13 mouse cellular contexts compared by ENCODE assay signal in the genomic region with DNA sequence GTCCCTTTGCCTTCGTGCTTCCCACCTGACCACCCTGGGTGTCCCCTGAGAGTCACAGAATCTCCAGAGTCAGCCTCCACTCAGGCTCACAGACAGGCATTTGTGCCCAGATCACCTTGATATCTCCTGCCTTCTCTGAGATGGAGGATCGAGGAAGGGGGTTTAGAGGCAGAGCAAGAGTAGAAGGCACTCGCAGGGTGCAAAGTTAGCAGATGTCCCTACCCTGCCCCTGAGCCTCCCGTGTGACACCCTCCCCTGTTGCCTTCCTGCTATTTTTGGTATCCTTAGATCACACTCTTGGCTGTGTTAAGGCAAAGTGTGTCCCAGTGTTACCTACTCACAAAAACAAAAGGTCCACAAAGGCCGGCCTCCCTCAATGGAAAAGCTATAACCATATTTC. TPM values are rescaled to one million over a fixed set of nuclear protein-coding genes. Genes with fewer than 3 reads are reported as not detected.
DNase-seq lines count a peak whose midpoint lies in the region; ATAC-seq and TF ChIP-seq lines count a peak whose summit lies in the region.
"Had no signal": no experiment of that assay in that cellular context is flagged by ENCODE, and none has a peak within 500 bp of the region (broad histone marks: within the 10 kb centered on the region; RNA-seq: fewer than 3 reads in every experiment).

A gene (minus strand): TSS at position 129 of the 400 bp plus-strand sequence.

- H3K9me3 ChIP-seq in heart, embryonic 14.5 days (ENCODE audit: control insufficient read depth, low read length): no peaks in the 10 kb centered on the region
- H3K9me3 ChIP-seq: hindbrain, embryonic 15.5 days had no signal

- DNase-seq in thymus, adult 2 months: no peak
- no peak for DNase-seq in thymus, postnatal 14 days
- no peak for DNase-seq in gastrocnemius, postnatal 4 days (ENCODE audit: low spot score in 2 of 2)
- peak; percentile 69 for DNase-seq in skeletal muscle tissue, adult 2 months (ENCODE audit: low read depth, low spot score)
- no peak for DNase-seq in thymus, postnatal 0 days (ENCODE audit: low spot score)
- DNase-seq in kidney, postnatal 14 days: no peak
- DNase-seq: embryo, embryonic 11 days; kidney, adult 8-10 months; liver had no signal

- WGBS in thymus, adult 2 months: 90% methylated on average over 5 of the region's 5 CpGs
- WGBS in heart, embryonic 14.5 days: 34% methylated on average over 5 of the region's 5 CpGs

- H3K27me3 ChIP-seq in thymus, adult 2 months (ENCODE audit: control insufficient read depth, insufficient read depth, low read length): no peaks in the 10 kb centered on the region
- no peaks in the 10 kb centered on the region for H3K27me3 ChIP-seq in heart, embryonic 14.5 days (ENCODE audit: control insufficient read depth, insufficient read depth, low read length)

- no peak for TF ChIP-seq POLR2A in thymus, adult 2 months (IDR thresholded peaks at IDR 0.05; ENCODE audit: control insufficient read depth, extremely low read depth, insufficient read depth, low read length, poor library complexity)

- peaks cover 3% of the 10 kb centered on the region; the same call in 1 of the 2 replicates for H3K4me1 ChIP-seq in thymus, adult 2 months (replicated peaks; ENCODE audit: control insufficient read depth, insufficient read depth, low read length)
- peaks cover 39 to 52% of the 10 kb centered on the region in 2 experiments for H3K4me1 ChIP-seq in heart, embryonic 14.5 days (ENCODE audit: control insufficient read depth in 2 of 2, insufficient read depth in 2 of 2, low read length in 2 of 2)

- TF ChIP-seq CTCF in thymus, adult 2 months (IDR thresholded peaks at IDR 0.05; ENCODE audit: borderline replicate concordance, control insufficient read depth, extremely low read depth, insufficient read depth, low read length, poor library complexity): no peak

- H3K9ac ChIP-seq in heart, embryonic 14.5 days (ENCODE audit: low read length): peak within 1 kb of the TSS; percentile 59
- H3K9ac ChIP-seq: hindbrain, embryonic 15.5 days had no signal

- peak within 1 kb of the TSS; percentile 8; the same call in 1 of the 2 replicates for H3K4me2 ChIP-seq in heart, embryonic 14.5 days (ENCODE audit: low read length)
- H3K4me2 ChIP-seq: hindbrain, embryonic 15.5 days had no signal

- no peaks in the 10 kb centered on the region for H3K36me3 ChIP-seq in thymus, adult 2 months (ENCODE audit: control insufficient read depth, insufficient read depth, low read length)
- H3K36me3 ChIP-seq in heart, embryonic 14.5 days (ENCODE audit: control insufficient read depth, insufficient read depth, low read length): no peaks in the 10 kb centered on the region
- H3K36me3 ChIP-seq: hindbrain, embryonic 15.5 days had no signal

- H3K4me3 ChIP-seq in thymus, adult 2 months (ENCODE audit: control insufficient read depth, insufficient read depth, low read length): no peak within 1 kb of the TSS
- no peak within 1 kb of the TSS for H3K4me3 ChIP-seq in heart, embryonic 14.5 days (ENCODE audit: control insufficient read depth in 1 of 2, insufficient read depth in 1 of 2, low read depth in 1 of 2, low read length in 2 of 2)
- H3K4me3 ChIP-seq: hindbrain, embryonic 15.5 days had no signal

- ATAC-seq in heart, embryonic 14.5 days (ENCODE audit: insufficient number of reproducible peaks, insufficient read depth, low FRiP score, low read depth): no peak

- H3K27ac ChIP-seq in thymus, adult 2 months (ENCODE audit: control insufficient read depth, insufficient read depth, low read length): no peak within 1 kb of the TSS
- H3K27ac ChIP-seq in heart, embryonic 14.5 days (replicated peaks in 1 of 2; ENCODE audit: control insufficient read depth in 1 of 2, insufficient read depth in 1 of 2, low read depth in 2 of 2, low read length in 2 of 2): peak within 1 kb of the TSS; percentile 73 to 78

RNA-seq across cellular contexts. Expression of the gene that starts here (rescaled TPM):
- polyA plus RNA-seq in thymus, adult 2 months (2012; rRNA removed): 6.3 and 59.1 TPM in 2 replicates
- total RNA-seq in gastrocnemius, postnatal 4 days (2021): 100 to 1,000 TPM; 169 to 222 TPM
- 34.6 and 36.7 TPM in 2 replicates for polyA plus RNA-seq in heart, embryonic 14.5 days (2014; fragmentation: Nextera tagmentation; extraction: Ambion mirVana)
- 0.22 and 0.30 TPM in 2 replicates for polyA plus RNA-seq in thymus, postnatal 0 days (2015; fragmentation: Nextera tagmentation; extraction: Ambion mirVana)
- total RNA-seq: monocyte, adult 5-6 weeks; neutrophil, adult 5-6 weeks had no signal
